Mouse (Mus musculus) erythroblast, adult 5-6 weeks (primary cell): ENCODE results near the gene Kit. TPM values are rescaled to one million over a fixed set of nuclear protein-coding genes. Genes with fewer than 3 reads are reported as not detected.

Experiments used
- ATAC-seq: replicated peaks from 2 replicates; pipeline ENCODE4 v1.8.0; 2016; ENCODE audit warnings: moderate number of reproducible peaks, mild to moderate bottlenecking, moderate TSS enrichment, inconsistent platforms; ENCODE audit not compliant: poor library complexity, low FRiP score, severe bottlenecking
- total RNA-seq, 2 experiments: library from RNA; stranded (forward) in 1 of 2; stranded (reverse) in 1 of 2; fragments of 150-400 nt in 1 of 2; fragments of 200-764, 138-1000 nt in 1 of 2; gene quantifications; 2 replicates each; pipeline versions ENCODE4 v1.2.3 to v1.2.4; 2015 to 2017; ENCODE audit warnings: low replicate concordance in 2 of 2

The Kit gene
- total RNA-seq, 2 experiments from 2014 or later = 12.2 to 39.4 TPM

DNA sequence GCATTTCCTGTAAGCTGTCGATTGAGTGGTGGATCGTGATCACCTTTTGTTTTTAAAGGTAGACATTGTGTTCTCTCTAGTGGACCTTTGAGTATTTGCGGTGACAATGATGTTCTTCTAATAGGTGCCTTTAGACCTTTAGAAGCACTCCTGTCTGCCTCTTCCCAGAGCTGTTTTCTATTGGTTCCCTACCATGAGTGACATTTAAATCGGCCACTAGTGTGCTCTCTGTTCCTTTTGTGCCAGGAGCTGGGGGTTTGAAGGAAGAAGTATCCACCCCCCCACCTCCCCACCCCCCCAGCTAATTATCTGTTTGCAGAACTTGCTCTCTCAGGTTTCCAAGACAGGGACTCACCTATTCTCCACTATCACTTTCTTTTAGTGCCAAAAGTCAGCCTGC, 13.1 kb downstream of the Kit start:
- ATAC-seq = no peak

DNA sequence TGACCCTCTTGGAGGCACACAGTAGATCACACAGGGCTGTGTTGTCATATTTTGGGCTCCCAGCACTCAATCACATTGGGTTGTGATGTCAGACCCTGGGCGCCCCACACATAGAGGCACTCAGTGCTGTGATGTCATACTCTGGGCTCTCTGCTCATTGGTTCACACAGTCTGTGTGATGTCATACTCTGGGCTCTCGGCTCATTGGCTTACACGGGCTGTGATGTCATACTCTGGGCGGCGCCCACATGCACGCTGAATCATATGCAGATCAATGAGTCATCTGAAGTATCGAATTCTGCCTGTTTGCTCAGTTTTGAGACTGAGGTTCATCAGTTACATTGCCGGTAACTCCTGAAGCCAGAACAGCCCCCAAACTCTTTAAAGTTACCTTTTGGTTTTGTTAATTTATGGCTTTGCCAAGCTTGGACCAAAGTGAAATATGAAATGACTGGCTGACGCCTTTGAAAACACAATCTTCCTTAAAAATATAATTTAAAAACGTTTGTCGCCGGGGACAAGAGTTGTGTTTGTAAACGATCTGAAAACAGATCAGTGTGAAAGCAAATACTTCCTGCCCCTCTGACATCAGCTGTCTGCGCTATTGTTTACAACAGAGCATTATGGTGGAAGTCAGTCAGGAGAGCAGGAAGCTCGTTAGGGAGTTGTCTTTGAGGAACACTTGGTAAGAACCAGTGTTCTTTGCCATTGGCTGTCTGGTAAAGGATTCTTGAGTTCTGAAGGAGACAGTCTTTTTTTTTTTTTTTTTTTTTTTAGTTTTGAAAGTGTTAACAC, 15.0 kb downstream of the Kit start:
- ATAC-seq = no peak

DNA sequence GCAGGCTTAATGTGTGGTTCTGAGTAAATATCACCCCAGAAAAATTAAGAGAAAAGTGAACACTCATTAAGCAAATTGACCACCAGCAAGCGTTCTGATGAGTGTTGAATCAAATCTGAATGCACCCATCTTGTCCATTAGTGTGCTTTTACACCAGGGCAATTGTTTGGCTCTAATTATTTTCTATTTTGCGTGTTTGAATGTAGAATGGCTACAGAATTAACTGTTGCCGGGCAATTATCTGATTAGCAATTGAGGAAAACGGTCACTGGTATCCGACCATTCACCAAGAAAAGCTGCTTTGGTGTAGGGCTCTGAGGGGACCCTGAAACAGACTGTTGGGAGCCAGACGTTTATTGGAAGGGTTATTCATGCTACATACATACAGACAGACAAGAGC, 16.2 kb downstream of the Kit start:
- ATAC-seq = no peak

DNA sequence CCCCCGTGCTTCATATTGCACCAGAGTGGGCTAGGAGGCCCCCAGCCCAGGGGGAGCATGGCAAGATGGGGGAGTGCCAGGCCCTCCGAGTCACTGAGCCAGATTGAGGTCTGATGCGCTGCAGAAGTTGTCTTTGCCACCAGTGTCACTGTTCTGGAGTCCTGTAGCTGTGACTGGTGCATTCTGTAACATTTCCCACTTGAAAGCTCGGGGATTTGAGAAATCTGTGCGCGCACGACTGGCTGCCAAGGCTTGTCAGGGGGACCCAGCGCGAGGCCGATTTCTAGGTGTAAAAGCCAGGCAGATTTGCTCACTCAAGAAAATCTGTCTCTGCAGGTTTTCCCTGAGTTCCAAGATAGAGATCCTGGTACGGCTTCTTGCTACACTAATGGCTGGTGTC, 16.9 kb downstream of the Kit start:
- ATAC-seq = no peak

DNA sequence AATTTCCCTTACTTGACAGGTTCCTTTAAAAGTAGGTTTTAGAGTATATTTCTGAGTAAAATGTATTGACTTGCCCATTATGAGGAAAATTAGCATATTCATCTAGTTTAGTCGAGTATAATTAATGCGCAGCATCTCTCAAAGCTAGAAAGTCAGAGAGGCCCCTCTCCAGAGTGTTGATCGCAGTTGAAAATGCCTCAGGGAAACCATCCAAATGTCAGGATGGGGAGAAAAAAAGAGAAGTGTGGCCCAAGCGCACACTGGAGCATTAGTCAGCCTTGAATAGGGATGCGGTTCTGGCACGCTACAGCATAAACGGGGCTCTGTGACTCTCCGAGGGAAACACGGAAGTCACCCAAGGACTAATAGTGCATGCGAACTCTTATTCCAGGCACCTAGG, 20.6 kb downstream of the Kit start:
- no peak for ATAC-seq

DNA sequence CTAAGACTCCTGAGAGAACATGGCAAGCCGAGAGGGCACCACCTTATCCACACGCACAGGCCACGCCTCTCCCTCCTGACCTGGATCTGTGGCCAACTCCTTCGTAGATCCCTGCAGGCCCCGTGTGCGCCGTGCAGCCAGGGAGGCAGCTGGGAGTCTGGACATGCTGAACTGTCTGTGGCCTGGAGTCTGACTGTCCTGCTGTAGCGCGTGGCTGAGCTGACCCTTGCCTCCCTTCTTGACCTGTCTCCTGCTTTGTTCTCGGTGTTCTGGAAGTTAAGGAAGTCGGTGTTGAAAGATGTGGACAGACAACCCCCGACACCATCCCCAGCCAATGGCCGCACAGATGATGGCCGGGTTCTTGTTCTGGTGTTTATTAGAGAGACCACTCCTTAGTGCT, 21.5 kb downstream of the Kit start:
- ATAC-seq = no peak

DNA sequence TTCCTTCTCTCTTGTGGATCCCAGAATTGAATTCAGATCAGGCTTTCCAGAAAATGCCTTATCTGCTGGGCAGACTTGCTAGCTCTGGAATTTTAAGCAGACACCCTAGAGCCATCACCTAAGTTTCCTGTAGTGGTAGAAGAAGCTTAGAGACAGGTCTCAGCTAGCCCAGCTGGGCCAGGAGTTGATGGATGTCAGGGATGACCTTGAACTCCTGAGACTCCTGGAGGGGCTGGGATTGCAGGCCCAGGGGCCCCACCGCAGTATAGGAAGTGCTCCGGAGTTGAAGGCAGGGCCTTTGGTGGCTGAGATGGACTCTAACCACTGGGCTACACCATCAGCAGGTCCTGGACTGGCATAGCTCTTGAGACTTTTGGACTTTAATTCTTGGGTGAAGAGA, 22.6 kb downstream of the Kit start:
- ATAC-seq = no peak

DNA sequence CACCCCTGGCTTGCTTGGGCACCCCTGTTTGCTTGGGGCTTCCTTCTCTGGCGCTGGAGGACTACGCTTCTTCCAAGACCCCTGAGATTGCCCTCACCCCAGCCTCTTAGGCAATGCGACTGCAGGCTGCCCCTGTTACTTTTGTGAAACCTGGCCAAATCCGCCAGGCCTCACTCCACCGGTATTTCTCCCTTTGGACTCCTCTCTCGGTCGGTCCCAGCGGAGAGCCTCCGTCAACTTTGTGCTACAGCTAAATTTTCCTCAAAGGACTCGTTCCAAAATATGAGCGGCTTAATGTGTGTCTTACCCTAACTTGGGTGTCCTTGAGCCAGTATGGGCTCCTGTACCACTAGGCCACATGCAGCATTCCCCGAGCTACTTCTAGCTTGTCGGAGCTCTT, 23.8 kb downstream of the Kit start:
- ATAC-seq = no peak

DNA sequence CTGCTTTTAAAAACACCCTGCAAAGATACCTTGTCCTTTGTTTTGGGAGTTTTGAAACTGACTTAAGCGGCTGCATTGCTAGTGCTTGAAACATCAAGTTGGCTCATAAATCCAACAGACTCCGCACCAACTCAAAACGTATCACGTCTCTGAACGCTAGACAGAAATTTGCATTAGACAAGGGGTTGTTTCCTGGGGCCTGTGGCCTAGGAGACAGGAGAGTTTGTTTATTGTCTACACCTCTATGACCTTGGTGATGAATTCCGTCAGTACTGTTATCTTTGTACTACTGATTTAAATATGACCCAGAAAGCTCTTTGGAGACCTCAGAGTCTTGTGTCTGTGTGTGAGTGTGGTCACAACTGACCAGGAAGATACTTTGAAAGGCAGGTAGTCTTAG, 25.3 kb downstream of the Kit start:
- no peak for ATAC-seq

DNA sequence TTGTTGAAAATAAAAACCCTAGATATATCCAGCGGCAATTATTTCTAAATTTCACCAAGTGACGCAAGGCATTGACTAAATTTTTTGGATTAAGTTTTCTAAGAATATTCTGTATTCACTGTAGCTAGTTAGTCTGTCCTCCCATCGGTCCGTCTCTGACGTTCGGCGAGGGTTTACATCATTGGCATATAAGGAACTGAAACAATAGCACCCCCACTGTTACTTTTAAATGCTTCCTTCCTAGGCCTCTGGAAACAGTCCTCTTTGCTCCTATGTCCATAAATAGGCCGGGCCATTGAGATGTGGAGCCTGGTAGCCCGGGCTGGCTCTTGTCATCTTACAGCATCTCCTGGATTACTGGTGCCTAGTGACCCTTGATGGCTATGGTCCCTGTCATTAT, 29.5 kb downstream of the Kit start:
- no peak for ATAC-seq

DNA sequence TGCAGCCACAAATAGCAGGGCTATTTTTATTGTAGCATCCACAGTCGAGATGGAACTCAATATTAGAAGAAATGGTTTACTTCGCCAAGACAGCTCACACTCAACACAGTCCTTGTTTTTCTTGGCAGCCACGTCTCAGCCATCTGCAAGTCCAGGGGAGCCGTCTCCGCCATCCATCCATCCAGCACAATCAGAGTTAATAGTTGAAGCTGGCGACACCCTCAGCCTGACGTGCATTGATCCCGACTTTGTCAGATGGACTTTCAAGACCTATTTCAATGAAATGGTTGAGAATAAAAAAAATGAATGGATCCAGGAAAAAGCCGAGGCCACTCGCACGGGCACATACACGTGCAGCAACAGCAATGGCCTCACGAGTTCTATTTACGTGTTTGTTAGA, 32.2 kb downstream of the Kit start:
- ATAC-seq = no peak

DNA sequence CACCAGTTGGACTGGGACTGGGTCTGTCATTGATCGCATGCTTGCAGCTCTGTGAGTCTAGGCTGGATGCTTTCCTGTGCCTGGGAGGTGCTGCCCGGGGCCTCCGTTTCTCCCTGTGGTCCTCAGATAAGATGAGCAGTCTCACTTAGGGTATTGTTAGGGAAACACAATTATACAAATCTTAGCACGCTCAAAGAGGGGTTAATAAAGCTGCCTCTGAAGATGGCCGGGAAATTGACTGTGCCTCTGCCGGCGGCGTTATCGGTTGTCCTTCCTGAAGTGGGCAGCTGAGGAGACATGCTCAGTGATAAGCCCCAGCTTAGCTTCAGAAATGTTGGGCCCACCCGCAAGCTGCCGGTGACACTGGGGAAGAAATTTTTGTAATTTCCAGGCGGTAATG, 33.3 kb downstream of the Kit start:
- ATAC-seq = no peak

DNA sequence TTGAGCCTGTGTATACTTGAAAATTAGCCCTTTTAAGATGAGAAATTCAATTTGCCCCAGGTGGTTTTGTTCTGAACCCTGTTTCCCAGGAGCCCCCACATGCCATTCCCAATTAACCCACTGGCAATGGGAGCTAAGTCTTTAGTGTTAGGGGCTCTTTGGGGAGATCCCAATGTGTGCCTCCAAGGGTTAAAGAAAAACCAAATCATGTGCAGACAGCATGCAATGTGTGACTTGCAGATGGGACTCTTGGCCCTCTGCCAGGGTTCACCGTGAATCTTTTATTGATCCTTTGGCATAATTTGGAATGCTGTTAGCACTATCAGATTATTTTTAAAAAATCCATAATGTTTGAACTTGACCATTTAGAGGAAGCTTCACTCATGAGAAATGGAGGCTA, 37.7 kb downstream of the Kit start:
- ATAC-seq = no peak

DNA sequence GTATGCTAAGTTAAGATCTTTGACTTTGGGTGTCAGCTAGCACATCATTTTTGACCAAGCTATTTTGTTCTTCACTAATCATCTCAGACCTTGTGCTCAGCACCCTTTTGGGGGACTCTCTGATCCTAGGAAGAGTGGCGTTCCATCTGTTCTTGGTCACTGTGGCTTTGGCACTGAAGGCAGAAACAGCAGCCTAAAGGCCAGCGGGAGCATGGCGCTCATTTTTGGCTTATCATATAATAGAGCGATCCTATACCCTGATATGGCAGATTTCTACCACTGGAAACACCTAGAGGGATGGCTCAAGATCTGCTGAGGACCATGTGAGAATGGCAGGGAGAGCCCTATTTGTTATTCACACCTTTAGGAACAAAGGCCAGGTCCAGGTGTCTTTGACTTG, 38.2 kb downstream of the Kit start:
- ATAC-seq = no peak

DNA sequence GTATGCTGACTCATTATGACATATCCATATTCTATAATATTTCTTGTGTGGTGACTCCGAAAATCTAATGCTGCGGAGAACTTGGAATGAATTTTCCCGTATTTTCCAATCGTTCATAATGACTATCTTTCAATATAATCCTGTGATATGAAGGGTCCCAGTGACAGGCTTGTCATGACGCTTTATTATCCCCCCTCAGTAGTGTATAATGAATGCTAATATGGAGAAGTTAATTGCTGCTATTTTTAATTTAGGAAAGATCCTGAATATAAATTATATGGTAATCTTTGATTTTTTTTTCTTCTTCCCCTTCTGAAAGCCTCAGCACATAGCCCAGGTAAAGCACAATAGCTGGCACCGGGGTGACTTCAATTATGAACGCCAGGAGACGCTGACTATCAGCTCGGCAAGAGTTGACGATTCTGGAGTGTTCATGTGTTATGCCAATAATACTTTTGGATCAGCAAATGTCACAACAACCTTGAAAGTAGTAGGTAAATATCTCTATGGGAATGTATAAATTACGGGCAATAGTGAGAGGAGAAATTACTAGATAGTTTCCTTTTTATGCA, 40.4 kb downstream of the Kit start:
- ATAC-seq = no peak

DNA sequence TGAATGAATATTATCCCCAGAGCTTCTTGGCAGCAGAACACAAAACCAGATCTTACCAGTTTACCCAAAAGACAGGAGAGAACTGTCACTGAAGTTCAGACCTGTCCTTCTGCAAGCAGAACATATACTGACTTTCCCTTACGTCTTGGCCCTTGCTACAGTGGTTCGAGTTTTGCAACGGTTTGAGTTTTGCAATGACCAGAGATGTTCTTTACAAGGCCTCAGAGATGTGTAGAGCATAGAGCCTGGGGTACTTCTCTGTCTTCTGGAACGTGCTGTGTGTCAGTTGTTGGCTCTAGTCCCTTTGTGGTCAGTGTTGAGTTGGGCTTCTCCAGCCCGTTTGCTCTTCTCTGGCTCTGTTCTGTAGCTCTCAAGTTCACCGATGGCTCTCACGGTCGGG, 40.9 kb downstream of the Kit start:
- no peak for ATAC-seq

DNA sequence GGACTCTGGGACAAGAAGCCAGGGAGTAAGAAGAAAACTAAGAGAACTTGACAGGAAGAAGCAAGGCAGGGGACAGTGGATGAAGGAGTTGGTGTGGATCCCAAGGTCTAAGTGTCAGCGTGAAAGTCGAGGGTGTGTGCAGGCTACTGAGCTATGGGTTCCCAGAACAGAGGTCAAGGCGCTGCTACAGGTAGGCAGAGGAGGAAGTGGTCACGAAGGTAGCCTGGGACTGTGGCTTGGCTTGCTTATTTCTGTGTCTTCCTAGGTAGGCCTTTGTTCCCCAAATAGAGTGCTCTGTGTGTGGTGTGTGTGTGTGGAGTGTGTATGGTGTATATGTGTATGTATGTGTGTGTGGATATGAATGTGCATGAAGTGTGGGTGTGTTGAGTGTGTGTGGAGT, 47.7 kb downstream of the Kit start:
- ATAC-seq = no peak

DNA sequence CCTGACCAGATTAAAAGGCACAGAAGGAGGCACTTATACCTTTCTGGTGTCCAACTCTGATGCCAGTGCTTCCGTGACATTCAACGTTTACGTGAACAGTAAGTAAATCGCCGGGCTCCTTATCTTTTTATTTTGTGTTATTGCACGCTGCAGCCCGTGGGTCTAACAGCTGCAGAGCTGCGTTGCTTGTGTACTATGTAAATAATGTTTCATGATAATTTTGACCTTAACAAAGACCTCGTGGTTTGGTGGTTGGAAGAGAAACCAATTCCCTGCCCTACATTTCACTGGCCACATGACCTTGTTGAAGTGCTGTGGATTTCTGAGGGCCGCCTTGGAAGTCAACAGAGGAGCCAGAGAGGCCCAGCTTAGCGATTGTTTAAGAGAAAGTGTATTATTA, 48.3 kb downstream of the Kit start:
- no peak for ATAC-seq

DNA sequence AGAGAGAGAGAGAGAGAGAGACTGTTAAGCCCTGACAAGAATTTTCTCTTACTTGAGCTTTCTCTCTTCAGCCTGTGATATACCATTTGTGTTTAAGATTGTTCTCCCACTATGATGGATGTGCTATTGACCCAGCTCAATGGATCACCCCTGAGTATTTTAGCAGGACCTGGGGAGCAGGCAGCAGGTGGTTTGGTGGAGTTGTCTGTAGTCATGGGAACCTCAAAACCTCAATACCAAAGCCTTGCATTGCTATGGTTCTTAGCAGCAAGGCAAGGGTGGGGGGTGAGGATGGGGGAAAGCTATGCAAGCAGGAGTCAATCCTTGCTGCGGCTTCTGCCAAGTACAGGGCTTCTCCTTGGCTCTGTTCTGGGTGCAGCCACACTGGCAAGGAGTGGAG, 48.8 kb downstream of the Kit start:
- ATAC-seq = no peak

DNA sequence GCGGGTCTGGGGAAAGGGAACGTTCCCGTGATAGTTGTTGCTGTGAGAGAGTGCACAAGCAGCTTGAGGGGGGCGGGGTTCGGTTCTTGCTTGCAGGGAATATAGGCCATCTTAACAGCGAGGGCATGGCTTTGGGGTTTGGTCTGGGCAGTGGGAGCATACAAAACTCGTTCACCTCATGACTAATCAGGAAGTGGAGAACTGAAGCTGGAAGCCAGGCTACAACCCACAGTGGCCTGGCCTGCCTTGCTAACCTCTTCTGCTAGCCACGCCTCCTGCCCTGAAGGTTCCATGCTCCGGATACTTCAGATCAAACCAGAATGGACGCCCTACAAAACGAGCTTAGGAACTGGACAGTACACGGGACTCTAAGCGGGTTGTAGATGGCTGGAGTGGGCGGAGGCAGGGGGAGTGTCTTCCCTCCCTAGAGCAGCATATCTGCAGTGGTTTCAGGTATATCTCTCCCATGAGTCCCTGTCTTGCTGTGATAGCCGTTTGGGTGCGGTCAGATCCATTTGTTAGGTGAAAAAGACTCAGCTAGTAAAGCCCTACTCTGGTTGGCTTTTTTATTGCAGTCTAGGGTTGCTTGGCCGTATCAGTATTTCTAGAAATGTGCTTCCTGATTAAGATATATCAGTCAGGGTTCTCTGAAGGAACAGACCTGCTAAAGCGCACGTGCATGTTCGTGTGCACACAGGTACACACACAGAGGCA, 49.4 kb downstream of the Kit start:
- peak; percentile 49; the same call in 1 of the 2 replicates for ATAC-seq

DNA sequence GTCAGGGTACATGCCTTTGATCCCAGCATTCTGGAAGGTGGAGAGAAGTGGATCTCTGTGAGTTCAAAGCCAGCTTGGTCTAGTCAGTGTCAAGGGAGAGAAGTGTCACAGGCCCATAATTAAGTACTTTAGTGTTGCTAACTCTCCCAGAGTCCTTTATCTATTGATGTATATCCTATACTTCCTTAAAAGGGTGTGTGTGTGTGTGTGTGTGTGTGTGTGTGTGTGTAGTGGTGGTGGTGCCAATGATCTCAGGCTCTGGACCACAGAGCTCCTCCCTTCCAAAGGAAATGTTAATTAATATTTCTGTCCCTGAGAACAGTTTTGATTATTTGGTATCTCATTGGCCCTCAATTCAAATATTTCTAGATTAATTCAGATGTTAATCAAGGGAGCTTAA, 50.3 kb downstream of the Kit start:
- no peak for ATAC-seq
